Mouse (Mus musculus) megakaryocyte, adult 5-6 weeks (primary cell): ENCODE data around the gene Fuk. TPM values are rescaled to one million over a fixed set of nuclear protein-coding genes. Genes with fewer than 3 reads are reported as not detected.

Source experiments
- total RNA-seq, 2 experiments: library from RNA; stranded (forward) in 1 of 2; stranded (reverse) in 1 of 2; fragments of 153-499, 151-499 nt in 1 of 2; fragments of 221-1000, 200-1000 nt in 1 of 2; gene quantifications; 2 replicates each; pipeline versions ENCODE4 v1.2.3 to v1.2.4; 2015 to 2017

Gene Fuk
- total RNA-seq, 2 experiments from 2014 or later, result 3.4 to 3.7 TPM

Other genes starting within 250 kb of the Fuk start
- 0.80 and 0.85 TPM in 2 replicates for gene Mtss1l, start 181.0 kb downstream of the Fuk start, total RNA-seq (2015)
- 0.04 and 0.41 TPM in 2 replicates for gene Mtss1l, start 181.0 kb downstream of the Fuk start, total RNA-seq (2017)
- gene Il34, start 96.6 kb downstream of the Fuk start, total RNA-seq (2015), result not detected in 2 replicates
- not detected in 2 replicates for gene Il34, start 96.6 kb downstream of the Fuk start, total RNA-seq (2017)
- gene Cog4, start 55.9 kb downstream of the Fuk start, total RNA-seq (2015), result 13.6 and 17.4 TPM in 2 replicates
- gene Cog4, start 55.9 kb downstream of the Fuk start, total RNA-seq (2017), result 31.8 and 35.4 TPM in 2 replicates
- gene Sf3b3, start 55.7 kb downstream of the Fuk start, total RNA-seq (2015), result 58.4 and 63.2 TPM in 2 replicates
- 74.7 and 87.7 TPM in 2 replicates for gene Sf3b3, start 55.7 kb downstream of the Fuk start, total RNA-seq (2017)
- 23.1 and 25.0 TPM in 2 replicates for gene St3gal2, start 17.4 kb upstream of the Fuk start, total RNA-seq (2015)
- gene St3gal2, start 17.4 kb upstream of the Fuk start, total RNA-seq (2017), result 15.2 and 17.0 TPM in 2 replicates
- gene Ddx19a, start 95.3 kb upstream of the Fuk start, total RNA-seq (2015), result 41.4 and 44.5 TPM in 2 replicates
- gene Ddx19a, start 95.3 kb upstream of the Fuk start, total RNA-seq (2017), result 22.4 and 32.5 TPM in 2 replicates
- gene Ddx19b, start 129.3 kb upstream of the Fuk start, total RNA-seq (2015), result 4.3 and 5.5 TPM in 2 replicates
- gene Ddx19b, start 129.3 kb upstream of the Fuk start, total RNA-seq (2017), result 8.6 and 10.5 TPM in 2 replicates
- 8.4 and 10.3 TPM in 2 replicates for gene Aars, start 130.7 kb upstream of the Fuk start, total RNA-seq (2015)
- 26.0 and 29.3 TPM in 2 replicates for gene Aars, start 130.7 kb upstream of the Fuk start, total RNA-seq (2017)
- gene Exosc6, start 153.9 kb upstream of the Fuk start, total RNA-seq (2015), result 7.4 and 13.8 TPM in 2 replicates
- gene Exosc6, start 153.9 kb upstream of the Fuk start, total RNA-seq (2017), result 11.3 and 13.4 TPM in 2 replicates
- not detected in 2 replicates for gene Clec18a, start 189.9 kb upstream of the Fuk start, total RNA-seq (2015)
- not detected in 2 replicates for gene Clec18a, start 189.9 kb upstream of the Fuk start, total RNA-seq (2017)
- gene Pdpr, start 192.1 kb upstream of the Fuk start, total RNA-seq (2015), result 8.1 and 9.6 TPM in 2 replicates
- gene Pdpr, start 192.1 kb upstream of the Fuk start, total RNA-seq (2017), result 14.9 and 18.5 TPM in 2 replicates